Mouse (Mus musculus): Measurements from ENCODE around the gene Jmjd6. TPM values are rescaled to one million over a fixed set of nuclear protein-coding genes. Genes with fewer than 3 reads are reported as not detected.
A peak's percentile ranks its signal among the peaks of the same experiment; 100 is the strongest.

The Jmjd6 gene
- polyA plus RNA-seq, 1 experiment: 24.2 TPM

DNA sequence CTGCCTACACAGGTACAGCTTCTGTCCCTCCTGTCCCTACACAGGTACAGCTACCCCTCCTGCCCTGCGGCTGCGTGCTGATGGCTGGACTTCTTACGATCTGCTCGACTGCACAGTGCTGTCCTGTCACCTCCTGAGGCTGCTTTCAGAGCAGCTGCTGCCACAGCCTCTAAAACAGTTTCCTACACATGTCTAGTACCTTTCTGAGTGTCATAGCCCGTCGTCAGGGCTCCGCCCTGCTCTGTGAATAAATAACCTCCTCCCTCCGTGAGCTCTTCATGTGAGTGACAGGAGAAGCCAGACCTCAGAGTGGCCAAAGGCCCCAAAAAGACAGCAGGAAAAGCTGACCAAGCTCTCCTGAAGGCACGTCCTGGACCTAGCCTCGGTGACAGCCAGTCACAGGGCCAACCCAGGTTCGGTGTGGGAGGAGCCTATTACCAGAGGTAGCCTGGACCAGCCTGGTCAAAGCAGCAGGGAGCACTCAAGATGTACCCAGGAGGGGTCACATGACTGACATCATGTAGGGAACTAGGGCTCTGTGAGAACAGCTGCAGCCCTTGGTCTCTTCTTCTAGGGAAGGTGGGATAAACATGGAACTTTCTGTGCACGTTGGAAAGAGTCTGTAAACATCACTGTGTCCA, 22.8 kb upstream of the Jmjd6 start:
- Histone ChIP-seq H3K4me1 (ENCODE audit: control insufficient read depth, insufficient read depth, insufficient read length, low read length) (no peaks in the 10 kb centered on the region), H3K27ac (ENCODE audit: insufficient read depth, low read depth, low read length) (no peak overlapping the region), H3K27me3 (ENCODE audit: control insufficient read depth, insufficient read depth, low read length) (no peaks in the 10 kb centered on the region), H3K4me3 (ENCODE audit: low read depth, low read length) (no peak overlapping the region), H3K36me3 (ENCODE audit: control insufficient read depth, insufficient read depth, low read length) (peaks cover 57% of the 10 kb centered on the region)
- no peak for TF ChIP-seq POLR2A (IDR thresholded peaks at IDR 0.05; ENCODE audit: low read depth, low read length)
- no peak for TF ChIP-seq CTCF (IDR thresholded peaks at IDR 0.05; ENCODE audit: extremely low read depth, insufficient read length, insufficient replicate concordance, low read depth, low read length)
- WGBS: 72% methylated on average over 12 of the region's 12 CpGs

GRCm38 (mm10) chr11:116864444-116864843, 21.2 kb upstream of the Jmjd6 start:
- no peak for TF ChIP-seq POLR2A (IDR thresholded peaks at IDR 0.05; ENCODE audit: low read depth, low read length)
- TF ChIP-seq CTCF (IDR thresholded peaks at IDR 0.05; ENCODE audit: extremely low read depth, insufficient read length, insufficient replicate concordance, low read depth, low read length): no peak
- no peak overlapping the region for H3K27ac ChIP-seq (ENCODE audit: insufficient read depth, low read depth, low read length)
- H3K4me3 ChIP-seq (ENCODE audit: low read depth, low read length): no peak overlapping the region
- WGBS: 76% methylated on average over 10 of the region's 10 CpGs
- H3K4me1 ChIP-seq (ENCODE audit: control insufficient read depth, insufficient read depth, insufficient read length, low read length): no peaks in the 10 kb centered on the region
- H3K27me3 ChIP-seq (ENCODE audit: control insufficient read depth, insufficient read depth, low read length): no peaks in the 10 kb centered on the region
- peaks cover 57% of the 10 kb centered on the region for H3K36me3 ChIP-seq (ENCODE audit: control insufficient read depth, insufficient read depth, low read length)

GRCm38 (mm10) chr11:116857183-116857850, 14.1 kb upstream of the Jmjd6 start:
- no peak overlapping the region for H3K4me3 ChIP-seq (ENCODE audit: low read depth, low read length)
- no peaks in the 10 kb centered on the region for H3K27me3 ChIP-seq (ENCODE audit: control insufficient read depth, insufficient read depth, low read length)
- H3K4me1 ChIP-seq (ENCODE audit: control insufficient read depth, insufficient read depth, insufficient read length, low read length): 0 out of 2 replicates have a peak, but pooled peaks cover 2% of the 10 kb centered on the region
- WGBS: 81% methylated on average over 12 of the region's 12 CpGs
- TF ChIP-seq POLR2A (IDR thresholded peaks at IDR 0.05; ENCODE audit: low read depth, low read length) (no peak), CTCF (IDR thresholded peaks at IDR 0.05; ENCODE audit: extremely low read depth, insufficient read length, insufficient replicate concordance, low read depth, low read length) (no peak)
- H3K36me3 ChIP-seq (ENCODE audit: control insufficient read depth, insufficient read depth, low read length): peaks cover 24% of the 10 kb centered on the region
- H3K27ac ChIP-seq (ENCODE audit: insufficient read depth, low read depth, low read length): no peak overlapping the region

DNA sequence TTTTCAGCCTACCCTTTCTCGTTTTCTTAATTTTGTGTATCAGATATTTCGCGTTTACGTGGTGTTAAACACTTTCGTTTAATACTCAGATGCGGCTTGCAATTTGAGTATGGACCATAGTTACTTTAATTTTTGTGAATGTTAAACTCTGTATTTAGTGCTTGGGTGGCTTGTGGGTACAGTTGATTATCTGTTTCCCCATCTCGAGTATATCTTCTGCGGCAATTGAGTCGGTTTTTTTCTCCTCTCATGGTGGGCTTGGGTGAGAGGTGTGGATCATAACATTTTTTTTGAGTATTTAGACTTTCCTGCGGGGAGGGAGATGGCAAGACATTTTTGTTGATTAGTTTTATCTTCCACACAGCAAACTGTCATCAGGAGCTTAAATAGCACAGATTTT, 11.0 kb upstream of the Jmjd6 start:
- peak overlapping the region; percentile 87 for H3K4me3 ChIP-seq (ENCODE audit: low read depth, low read length)
- TF ChIP-seq CTCF (IDR thresholded peaks at IDR 0.05; ENCODE audit: extremely low read depth, insufficient read length, insufficient replicate concordance, low read depth, low read length) (no peak), POLR2A (IDR thresholded peaks at IDR 0.05; ENCODE audit: low read depth, low read length) (no peak)
- no peaks in the 10 kb centered on the region for H3K27me3 ChIP-seq (ENCODE audit: control insufficient read depth, insufficient read depth, low read length)
- 12% methylated on average over 10 of the region's 10 CpGs for WGBS
- 0 out of 2 replicates have a peak, but pooled peaks cover 2% of the 10 kb centered on the region for H3K4me1 ChIP-seq (ENCODE audit: control insufficient read depth, insufficient read depth, insufficient read length, low read length)
- H3K27ac ChIP-seq (ENCODE audit: insufficient read depth, low read depth, low read length): peak overlapping the region; percentile 60; the same call in 1 of the 2 replicates
- H3K36me3 ChIP-seq (ENCODE audit: control insufficient read depth, insufficient read depth, low read length): peaks cover 22% of the 10 kb centered on the region

- Histone ChIP-seq H3K4me3 (ENCODE audit: low read depth, low read length) (peak overlapping the region; percentile 87), H3K27me3 (ENCODE audit: control insufficient read depth, insufficient read depth, low read length) (no peaks in the 10 kb centered on the region), H3K36me3 (ENCODE audit: control insufficient read depth, insufficient read depth, low read length) (peaks cover 27% of the 10 kb centered on the region), H3K27ac (ENCODE audit: insufficient read depth, low read depth, low read length) (peak overlapping the region; percentile 97), H3K4me1 (ENCODE audit: control insufficient read depth, insufficient read depth, insufficient read length, low read length) (0 out of 2 replicates have a peak, but pooled peaks cover 2% of the 10 kb centered on the region)
- TF ChIP-seq CTCF (IDR thresholded peaks at IDR 0.05; ENCODE audit: extremely low read depth, insufficient read length, insufficient replicate concordance, low read depth, low read length) (no peak), POLR2A (IDR thresholded peaks at IDR 0.05; ENCODE audit: low read depth, low read length) (peak; percentile 51)
- WGBS: 1% methylated on average over 36 of the region's 36 CpGs
Measured at GRCm38 (mm10) chr11:116853512-116853928, 10.3 kb upstream of the Jmjd6 start.

- under 1% methylated on average over 70 of the region's 74 CpGs for WGBS
- Histone ChIP-seq H3K36me3 (ENCODE audit: control insufficient read depth, insufficient read depth, low read length) (peaks cover 30% of the 10 kb centered on the region), H3K27ac (ENCODE audit: insufficient read depth, low read depth, low read length) (peak within 1 kb of the TSS; percentile 99), H3K4me1 (ENCODE audit: control insufficient read depth, insufficient read depth, insufficient read length, low read length) (0 out of 2 replicates have a peak, but pooled peaks cover 2% of the 10 kb centered on the region), H3K4me3 (ENCODE audit: low read depth, low read length) (peak within 1 kb of the TSS; percentile 87), H3K27me3 (ENCODE audit: control insufficient read depth, insufficient read depth, low read length) (no peaks in the 10 kb centered on the region)
- TF ChIP-seq POLR2A (IDR thresholded peaks at IDR 0.05; ENCODE audit: low read depth, low read length): peak; percentile 99
- 0 out of 2 replicates have a peak, but pooled peaks have one; percentile 8 for TF ChIP-seq CTCF (IDR thresholded peaks at IDR 0.05; ENCODE audit: extremely low read depth, insufficient read length, insufficient replicate concordance, low read depth, low read length)
Measured at GRCm38 (mm10) chr11:116852891-116853511, 9.8 kb upstream of the Jmjd6 start, which contains the start of gene Srsf2. Srsf2 (minus strand) TSS chr11:116853094.

Measured in small intestine, adult 2 months (tissue).